Mouse (Mus musculus) 3134 (cell line): Measurements from ENCODE around the gene Gimap1.
A peak's percentile ranks its signal among the peaks of the same experiment; 100 is the strongest.

ENCODE experiments used
- DNase-seq: peaks from one replicate; pipeline ENCODE4 v3.0.0-alpha.2; 2011; ENCODE audit warnings: low spot score; ENCODE audit not compliant: insufficient read length; ENCODE audit errors: extremely low read depth

Gene Gimap1

GRCm38 (mm10) chr6:48737688-48738087 is 1.2 kb upstream of the Gimap1 start:
- no peak for DNase-seq

- no peak for DNase-seq
These were observed 864 bp downstream of the Gimap1 start for GRCm38 (mm10) chr6:48739780-48740055.

GRCm38 (mm10) chr6:48740501-48741169 is 1.8 kb downstream of the Gimap1 start:
- no peak for DNase-seq

DNA sequence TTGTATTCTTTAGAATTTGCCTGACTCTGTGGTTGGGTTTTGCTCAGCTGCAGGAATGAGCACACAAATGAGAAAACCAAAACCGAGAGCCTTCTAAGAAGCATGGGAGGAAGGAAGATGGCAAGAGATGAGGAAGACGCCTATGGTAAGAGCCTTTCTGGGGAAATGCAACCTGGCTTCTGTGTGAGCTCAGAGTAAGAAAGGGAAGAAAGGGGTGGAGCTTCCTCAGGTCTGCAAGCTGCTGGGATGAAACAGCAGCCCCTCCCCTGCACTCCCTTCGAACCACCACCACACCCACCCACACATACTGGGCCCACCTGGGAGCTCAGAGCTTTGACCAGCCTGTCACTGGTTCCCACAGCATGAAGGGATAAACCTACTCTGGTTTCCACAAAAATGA is 2.4 kb downstream of the Gimap1 start:
- no peak for DNase-seq

DNA sequence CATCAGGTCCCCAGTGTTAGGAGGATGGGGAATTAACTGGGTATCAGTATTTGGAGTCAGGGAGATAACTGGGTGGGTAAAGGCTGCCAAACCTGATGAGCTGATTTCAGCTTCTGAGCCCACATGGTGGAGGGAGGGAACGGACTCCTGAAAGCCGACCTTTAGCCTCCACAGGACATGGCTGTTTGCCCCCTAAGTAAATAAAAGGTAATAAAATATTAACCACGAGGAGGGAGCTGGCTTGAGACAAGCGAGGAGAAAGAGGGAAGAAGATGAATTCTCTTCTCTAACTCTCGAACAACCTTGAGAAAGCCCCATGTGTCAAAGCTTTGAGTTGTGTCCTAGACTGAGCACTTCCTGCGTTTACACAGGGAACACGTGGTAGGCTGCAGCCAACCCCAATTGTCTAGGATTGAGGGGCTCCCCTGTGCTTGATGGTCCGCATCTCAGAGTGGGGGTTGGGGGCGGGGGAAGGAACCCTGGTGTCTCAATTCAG is 2.9 kb downstream of the Gimap1 start:
- DNase-seq: no peak

GRCm38 (mm10) chr6:48742422-48743351 is 3.8 kb downstream of the Gimap1 start:
- DNase-seq: no peak

DNA sequence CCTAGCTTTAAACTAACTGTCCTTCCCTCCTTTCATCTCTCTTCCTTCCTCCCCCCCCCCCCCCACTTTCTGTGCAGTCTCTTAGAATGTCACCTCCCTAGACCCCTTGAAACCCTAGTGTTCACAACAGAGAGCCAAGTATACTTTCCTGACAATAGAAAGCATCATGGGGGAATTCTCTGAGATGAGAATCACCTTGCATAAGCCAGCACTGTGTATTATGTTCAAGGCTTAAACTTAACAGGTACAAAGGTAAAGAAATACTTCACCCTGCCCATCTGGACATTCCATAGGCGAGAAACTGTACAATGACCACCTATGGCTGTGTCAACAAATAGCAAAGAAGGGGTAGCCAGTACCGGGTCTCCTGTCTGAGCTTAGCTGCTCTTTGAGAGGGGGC is 6.6 kb downstream of the Gimap1 start:
- DNase-seq: no peak

DNA sequence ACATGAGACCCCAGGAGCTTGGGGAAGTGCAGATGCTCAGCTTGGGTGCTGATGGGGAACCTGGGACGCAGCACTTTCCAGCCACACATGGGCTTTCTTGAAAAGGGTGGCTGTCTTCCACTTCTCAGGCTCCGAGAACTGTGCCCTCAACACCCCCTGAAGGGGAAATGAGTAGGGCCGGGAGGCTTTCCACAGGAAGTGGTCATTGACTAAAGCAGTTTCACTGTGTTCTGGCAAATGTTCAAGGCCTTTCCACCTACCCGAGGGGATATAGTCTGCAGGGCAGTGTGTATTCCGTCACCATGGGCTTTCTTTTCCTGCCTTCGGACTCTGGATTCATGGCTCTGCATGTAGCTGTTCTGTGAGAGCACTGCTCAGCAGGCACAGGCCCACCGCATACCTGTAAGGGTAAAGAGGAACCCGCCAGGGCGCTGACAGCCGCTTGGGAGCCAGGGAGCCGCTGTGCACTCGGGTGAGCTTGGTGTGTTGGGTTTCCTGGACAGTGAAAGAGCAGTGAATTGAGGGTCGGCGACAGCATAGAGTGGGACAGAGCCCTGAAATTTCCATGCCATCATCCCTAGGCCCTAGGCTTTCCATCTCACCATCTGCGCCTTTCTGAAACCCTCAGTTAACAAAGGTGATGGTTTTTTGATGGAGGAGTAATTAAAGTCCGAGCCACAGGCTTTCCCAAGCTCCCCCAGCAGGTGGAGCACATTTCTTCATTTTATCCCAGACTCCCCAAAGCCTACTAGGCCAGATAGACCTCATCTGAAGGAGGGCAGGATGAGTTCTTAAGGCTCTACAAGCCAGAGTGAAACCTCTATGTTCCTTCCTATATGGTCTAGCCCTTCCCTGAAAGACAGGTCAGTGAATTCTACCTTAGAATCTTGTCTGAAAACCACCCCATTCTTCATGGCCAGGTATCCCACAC is 7.4 kb downstream of the Gimap1 start, which contains the start of gene Gimap5:
TSS of gene Gimap5 (plus strand) at position 239 of the 931 bp plus-strand sequence.
- DNase-seq: no peak

DNA sequence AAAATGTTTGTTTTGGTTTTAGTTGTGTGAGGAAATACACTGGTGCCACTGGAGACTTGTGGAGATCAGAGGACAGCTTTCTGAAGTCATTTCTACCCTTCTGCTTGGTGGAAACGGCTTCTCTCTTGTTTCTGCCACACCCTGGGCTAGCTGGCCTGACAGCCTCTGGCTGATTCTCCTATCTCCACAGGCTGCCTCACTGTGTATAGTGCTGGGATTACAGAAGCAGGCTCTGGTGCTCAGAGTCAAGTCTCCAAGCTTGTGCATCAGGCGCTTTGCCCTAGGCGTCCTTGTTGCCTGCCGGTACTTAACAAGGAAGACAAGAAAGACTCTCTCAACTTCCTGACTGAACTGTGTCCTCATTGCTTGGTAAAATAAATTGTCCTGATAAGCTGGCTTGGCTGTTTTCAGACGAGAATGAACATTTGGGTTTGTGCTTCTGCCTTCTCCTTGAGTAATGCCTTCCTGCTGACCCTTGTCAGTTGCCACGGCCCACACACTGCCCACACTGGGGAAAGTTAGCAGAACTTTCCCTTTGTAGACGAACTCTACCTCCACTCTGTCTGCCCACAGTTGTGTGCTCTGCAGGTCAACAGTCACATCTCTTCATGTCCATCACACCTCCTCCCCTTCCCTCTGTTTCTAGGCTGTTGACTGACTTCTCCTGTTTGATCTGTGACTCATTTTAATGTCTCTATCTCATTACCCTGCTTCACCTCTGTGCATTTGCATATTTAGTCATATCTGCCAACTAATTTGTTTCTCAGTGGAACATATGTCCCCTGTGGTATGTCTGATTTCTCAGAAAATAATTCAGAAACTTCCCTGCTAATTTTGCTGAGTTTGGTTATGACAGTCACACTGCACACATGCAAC is 8.5 kb downstream of the Gimap1 start:
- DNase-seq: no peak

- DNase-seq: no peak
These were observed 24.9 kb downstream of the Gimap1 start for GRCm38 (mm10) chr6:48763567-48764270.

GRCm38 (mm10) chr6:48764496-48764895 is 25.6 kb downstream of the Gimap1 start:
- DNase-seq: no peak

GRCm38 (mm10) chr6:48768178-48768869 is 29.5 kb downstream of the Gimap1 start:
- DNase-seq: no peak

DNA sequence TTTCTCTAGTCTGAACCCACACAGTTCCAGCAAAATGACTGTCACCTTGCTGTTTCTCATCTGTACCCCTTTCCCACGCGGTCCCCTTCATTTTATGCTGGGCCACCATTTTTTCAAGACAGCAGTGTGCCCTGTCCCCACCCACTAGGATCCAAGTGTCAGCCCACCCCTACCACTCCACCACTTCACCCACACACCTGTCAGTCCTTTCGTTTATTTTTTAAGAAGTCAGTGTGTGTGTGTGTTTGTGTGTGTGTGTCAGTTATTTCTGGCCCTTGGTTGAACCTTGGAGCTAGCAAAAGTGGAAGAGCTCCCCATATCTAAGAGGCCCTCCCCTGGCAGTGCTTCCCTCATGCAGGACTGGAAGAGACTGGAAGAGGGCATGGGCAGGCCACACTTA is 30.1 kb downstream of the Gimap1 start:
- DNase-seq: no peak

DNA sequence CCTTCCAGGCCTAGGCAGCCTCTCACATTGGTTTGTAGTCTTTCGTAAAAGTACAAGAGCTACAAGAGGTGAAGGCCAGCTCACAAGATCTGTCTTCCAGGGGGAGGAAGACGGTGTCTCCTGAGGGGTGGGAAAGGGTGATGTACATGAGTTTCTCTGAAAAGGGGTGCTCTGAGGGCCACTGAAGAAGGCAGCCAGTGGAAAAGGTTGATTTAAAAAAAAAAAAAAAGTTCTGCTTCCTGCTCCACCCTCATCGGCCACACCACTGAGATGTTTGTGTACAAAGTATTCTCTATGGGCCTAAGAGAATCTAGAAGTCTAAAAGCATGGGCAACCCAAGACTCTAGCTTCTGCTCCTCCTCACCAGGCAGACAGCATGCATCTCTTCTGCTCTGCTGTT is 31.8 kb downstream of the Gimap1 start, which contains the start of gene Gimap3:
TSS of gene Gimap3 (minus strand) at position 156 of the 400 bp plus-strand sequence.
- DNase-seq: no peak

GRCm38 (mm10) chr6:48772030-48772429 is 33.2 kb downstream of the Gimap1 start:
- DNase-seq: peak; percentile 31

DNA sequence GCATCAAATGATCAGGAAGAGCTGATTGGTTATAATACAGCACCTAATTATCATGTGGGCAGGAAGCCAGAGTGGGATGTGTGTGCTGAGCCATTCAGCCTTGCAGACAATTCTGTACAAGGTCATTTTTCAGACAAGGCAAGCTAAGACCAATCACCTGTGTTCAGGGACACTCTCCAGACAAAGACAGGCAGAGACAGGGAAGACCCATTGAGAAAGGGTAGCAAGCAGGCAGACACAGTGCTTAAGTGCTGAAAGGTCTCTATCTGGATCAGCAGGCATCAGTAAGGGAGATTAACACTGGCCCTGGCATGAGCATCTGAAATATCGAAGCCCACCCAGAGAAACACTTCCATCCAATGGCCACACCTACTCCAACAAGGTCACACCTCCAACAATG is 45.6 kb downstream of the Gimap1 start:
- no peak for DNase-seq

- DNase-seq: peak; percentile 4
These were observed 46.3 kb downstream of the Gimap1 start for GRCm38 (mm10) chr6:48785189-48785588.

DNA sequence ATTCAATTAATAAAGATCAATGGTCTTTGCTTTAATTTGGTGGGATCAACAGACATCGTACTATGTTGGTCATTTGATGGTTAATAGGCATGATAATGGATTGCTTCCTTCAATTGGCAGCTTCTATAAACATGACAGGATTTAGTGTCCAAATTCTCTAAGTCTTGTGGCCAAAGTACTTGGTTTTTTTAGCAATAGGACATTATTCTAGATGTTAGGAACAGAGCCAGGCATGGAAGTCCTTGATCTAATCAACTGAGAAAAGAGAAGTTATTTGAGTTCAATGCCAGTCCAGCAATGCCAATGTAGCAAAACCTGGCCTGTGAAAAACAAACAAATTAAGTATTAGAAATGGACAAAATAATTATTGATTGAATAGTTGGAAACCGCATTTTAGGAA is 46.7 kb downstream of the Gimap1 start:
- DNase-seq: no peak

DNA sequence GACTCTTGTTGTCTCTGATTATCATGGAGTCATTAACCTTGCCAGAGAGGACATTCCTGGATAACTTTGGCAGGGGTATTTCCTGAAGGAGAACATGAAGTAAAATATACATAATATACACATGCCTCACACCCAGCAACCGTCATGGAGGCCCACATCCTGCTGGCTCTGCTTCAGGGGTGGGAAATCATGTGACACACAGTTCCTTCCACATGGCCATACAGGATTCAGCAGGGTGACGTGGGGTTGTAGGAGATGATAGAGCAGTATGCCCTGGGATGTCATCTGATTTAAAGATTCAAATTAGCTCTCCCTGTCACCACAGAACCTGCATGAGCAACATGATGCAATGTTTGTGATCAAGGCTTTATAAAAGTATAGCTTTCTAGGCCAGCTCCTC is 49.0 kb downstream of the Gimap1 start:
- DNase-seq: no peak
